Mouse (Mus musculus) heart, postnatal 0 days (tissue): ENCODE results near the gene Plekho1. TPM values are rescaled to one million over a fixed set of nuclear protein-coding genes. Genes with fewer than 3 reads are reported as not detected.

Experiments
- ATAC-seq: fragments of 200-750 bp; cut with Nextera tagmentation; 2 replicates; pipeline ENCODE4 v1.8.0; 2017; ENCODE audit warnings: low read depth, moderate number of reproducible peaks, moderate library complexity; ENCODE audit not compliant: insufficient read depth
- DNase-seq: peaks from one replicate; pipeline ENCODE4 v3.0.0-alpha.2; 2016; ENCODE audit warnings: low spot score
- H3K27ac ChIP-seq: fragments of 300-500 bp; sonication (generic); 2 replicates; pipeline ENCODE4 v1.5.1; 2014; ENCODE audit warnings: low read depth, mild to moderate bottlenecking
- H3K27me3 ChIP-seq: fragments of 300-500 bp; sonication (generic); 2 replicates; pipeline ENCODE4 v1.6.1; 2014; ENCODE audit warnings: low read length, mixed read lengths; ENCODE audit not compliant: control insufficient read depth, insufficient read depth
- H3K36me3 ChIP-seq: fragments of 300-500 bp; sonication (generic); replicated peaks from 2 replicates; pipeline ENCODE4 v1.6.1; 2014; ENCODE audit warnings: low read length, mixed read lengths; ENCODE audit not compliant: control insufficient read depth, insufficient read depth
- H3K4me1 ChIP-seq: fragments of 300-500 bp; sonication (generic); 2 replicates; pipeline ENCODE4 v1.6.1; 2014; ENCODE audit warnings: antibody characterized with exemption; ENCODE audit not compliant: control insufficient read depth, insufficient read depth
- H3K4me2 ChIP-seq: fragments of 300-500 bp; sonication (generic); 2 replicates; pipeline ENCODE4 v1.6.1; 2014; ENCODE audit warnings: low read depth, mild to moderate bottlenecking, low read length, moderate library complexity
- H3K4me3 ChIP-seq: fragments of 300-500 bp; sonication (generic); 2 replicates; pipeline ENCODE4 v1.5.1; 2014; ENCODE audit warnings: low read depth, low read length
- H3K9ac ChIP-seq: fragments of 300-500 bp; sonication (generic); replicated peaks from 2 replicates; pipeline ENCODE4 v1.6.1; 2014; ENCODE audit warnings: low read depth, low read length, mixed read lengths
- H3K9me3 ChIP-seq: fragments of 300-500 bp; sonication (generic); replicated peaks from 2 replicates; pipeline ENCODE4 v1.6.1; 2016; ENCODE audit warnings: low read length; ENCODE audit not compliant: control insufficient read depth
- CTCF ChIP-seq: IDR thresholded peaks from 2 replicates; pipeline ENCODE4 v1.5.1; 2016; ENCODE audit warnings: antibody characterized with exemption, control low read depth, low read depth
- EP300 ChIP-seq: IDR thresholded peaks from 2 replicates; pipeline ENCODE4 v1.6.1; 2016; ENCODE audit warnings: antibody characterized with exemption, low read depth
- WGBS: fragments of 180-500 bp; shearing (Covaris S2); extraction: QIAGEN DNeasy Blood & Tissue Kit; methylation state at CpG from one replicate; pipeline ENCODE4 v1.1.7; 2014; 5-methylcytosine and 5-hydroxymethylcytosine counted together
- polyA plus RNA-seq: library from polyadenylated mRNA; unstranded; fragments of >200 nt; fragmentation: Nextera tagmentation; extraction: Ambion mirVana; gene quantifications from 2 replicates; pipeline ENCODE4 v1.2.1, GENCODE M21; 2015
- total RNA-seq: library from RNA; depleted of rRNA; stranded (reverse); fragments of >200 nt; gene quantifications from 2 replicates; pipeline ENCODE4 v1.2.3, GENCODE M21; 2014; ENCODE audit warnings: low replicate concordance

The Plekho1 gene
- total and polyA plus RNA-seq, 2 experiments from 2014 or later, result 94.8 to 138 TPM

DNA sequence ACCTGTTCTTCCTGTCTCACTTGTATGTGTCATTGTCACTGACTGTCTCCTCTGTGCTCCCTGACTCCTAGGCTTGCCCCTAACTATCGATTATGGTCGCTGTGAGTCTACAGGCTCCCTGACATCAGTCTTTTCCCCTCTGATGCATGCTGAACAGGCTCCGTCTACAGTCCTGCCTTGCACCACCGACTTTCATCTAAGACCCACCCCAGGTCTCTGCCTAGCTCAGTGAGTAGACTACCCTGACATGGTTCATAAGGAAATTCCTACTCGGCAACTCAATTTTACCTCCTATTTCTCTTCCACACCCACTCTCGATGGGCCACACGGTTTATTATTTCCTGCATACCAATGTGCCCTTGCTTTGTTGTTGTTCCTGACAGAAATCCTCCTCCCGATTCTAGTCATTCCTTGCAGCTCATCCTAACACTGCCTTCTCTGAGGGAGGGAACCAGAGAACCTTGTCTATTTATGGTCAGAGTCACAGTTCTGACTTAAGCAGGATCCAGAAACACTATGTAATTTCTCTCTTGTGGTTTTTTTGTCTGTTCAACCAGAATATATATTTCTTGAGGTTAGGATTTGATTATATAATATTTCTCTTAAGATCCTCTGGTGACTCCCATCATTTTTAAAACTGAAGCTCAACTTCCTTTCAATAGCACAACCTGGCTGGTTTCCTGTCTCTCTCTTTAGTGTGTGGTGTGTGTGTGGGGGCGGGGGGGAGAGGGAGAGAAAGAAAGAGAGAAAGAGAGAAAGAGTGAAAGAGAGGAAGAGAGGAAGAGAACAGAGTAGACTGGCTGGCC lies 44.3 kb upstream of the Plekho1 start:
- no peaks in the 10 kb centered on the region for H3K9me3 ChIP-seq
- WGBS, result 70% methylated on average over 9 of the region's 9 CpGs
- H3K4me3 ChIP-seq, result no peak overlapping the region
- H3K9ac ChIP-seq, result no peak overlapping the region
- DNase-seq, result no peak
- H3K4me1 ChIP-seq, result peaks cover 5% of the 10 kb centered on the region
- TF ChIP-seq EP300 (no peak), CTCF (no peak)
- H3K36me3 ChIP-seq, result peaks cover 4% of the 10 kb centered on the region; the same call in 1 of the 2 replicates
- H3K27me3 ChIP-seq, result no peaks in the 10 kb centered on the region
- no peak overlapping the region for H3K27ac ChIP-seq
- no peak for ATAC-seq
- no peak overlapping the region for H3K4me2 ChIP-seq

- TF ChIP-seq EP300, result no peak
- no peak for DNase-seq
- Histone ChIP-seq H3K4me2 (no peak overlapping the region), H3K9me3 (no peaks in the 10 kb centered on the region), H3K27ac (no peak overlapping the region), H3K4me3 (no peak overlapping the region), H3K27me3 (no peaks in the 10 kb centered on the region), H3K9ac (no peak overlapping the region), H3K4me1 (peaks cover 9% of the 10 kb centered on the region), H3K36me3 (0 out of 2 replicates have a peak, but pooled peaks cover 3% of the 10 kb centered on the region)
- WGBS, result 95% methylated on average over 4 of the region's 4 CpGs
- no peak for ATAC-seq
These were observed 43.0 kb upstream of the Plekho1 start for GRCm38 (mm10) chr3:96038851-96039250.

DNA sequence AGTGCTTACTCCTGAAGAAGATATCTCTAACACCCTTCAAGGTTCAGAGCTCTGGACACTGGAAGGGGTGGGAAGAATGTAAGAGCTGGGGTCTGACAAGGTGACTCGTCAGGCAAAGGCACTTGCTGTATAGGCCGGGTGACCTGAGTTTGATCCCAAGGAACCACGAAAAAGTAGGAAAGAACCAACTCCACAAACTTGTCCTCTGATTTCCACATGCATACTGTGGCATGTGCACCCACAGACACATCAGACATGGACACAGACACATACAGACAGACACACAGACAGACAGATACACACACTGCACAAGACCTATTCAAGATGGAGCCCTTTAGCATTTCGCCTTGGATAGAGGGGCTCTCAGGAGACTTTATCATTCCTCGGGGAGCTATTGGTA lies 42.4 kb upstream of the Plekho1 start:
- no peak for DNase-seq
- H3K9me3 ChIP-seq, result no peaks in the 10 kb centered on the region
- H3K4me1 ChIP-seq, result peaks cover 9% of the 10 kb centered on the region
- no peak overlapping the region for H3K4me2 ChIP-seq
- no peak overlapping the region for H3K9ac ChIP-seq
- H3K4me3 ChIP-seq, result no peak overlapping the region
- peaks cover 3% of the 10 kb centered on the region; the same call in 1 of the 2 replicates for H3K36me3 ChIP-seq
- 74% methylated on average over 5 of the region's 5 CpGs for WGBS
- TF ChIP-seq CTCF (no peak), EP300 (no peak)
- ATAC-seq, result no peak
- no peaks in the 10 kb centered on the region for H3K27me3 ChIP-seq
- H3K27ac ChIP-seq, result no peak overlapping the region

DNA sequence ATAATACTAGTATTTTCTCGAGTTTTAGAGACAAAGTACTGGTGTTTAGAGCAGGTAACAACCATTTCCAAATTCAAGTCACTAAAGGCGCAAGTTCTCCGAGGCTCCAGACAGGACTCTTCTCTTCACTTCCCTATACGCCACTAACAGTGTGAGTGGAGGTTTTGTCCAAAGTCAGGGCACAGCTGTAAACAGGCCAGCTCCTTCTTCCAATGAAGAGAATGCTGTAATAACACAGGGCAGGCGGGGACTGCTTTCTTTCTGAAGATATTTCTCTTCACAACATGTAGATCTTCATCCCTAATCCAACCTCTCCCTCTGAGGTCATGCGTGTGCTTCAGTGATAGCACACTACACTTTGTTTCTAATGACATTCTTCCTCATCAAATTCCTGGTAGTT lies 41.0 kb upstream of the Plekho1 start:
- Histone ChIP-seq H3K4me2 (no peak overlapping the region), H3K9ac (no peak overlapping the region), H3K36me3 (peaks cover 3% of the 10 kb centered on the region; the same call in 1 of the 2 replicates), H3K27ac (no peak overlapping the region), H3K9me3 (no peaks in the 10 kb centered on the region), H3K4me1 (peaks cover 4% of the 10 kb centered on the region), H3K27me3 (no peaks in the 10 kb centered on the region), H3K4me3 (no peak overlapping the region)
- ATAC-seq (no peak), DNase-seq (no peak)
- TF ChIP-seq CTCF (no peak), EP300 (no peak)
- WGBS, result 85% methylated on average over 6 of the region's 6 CpGs

DNA sequence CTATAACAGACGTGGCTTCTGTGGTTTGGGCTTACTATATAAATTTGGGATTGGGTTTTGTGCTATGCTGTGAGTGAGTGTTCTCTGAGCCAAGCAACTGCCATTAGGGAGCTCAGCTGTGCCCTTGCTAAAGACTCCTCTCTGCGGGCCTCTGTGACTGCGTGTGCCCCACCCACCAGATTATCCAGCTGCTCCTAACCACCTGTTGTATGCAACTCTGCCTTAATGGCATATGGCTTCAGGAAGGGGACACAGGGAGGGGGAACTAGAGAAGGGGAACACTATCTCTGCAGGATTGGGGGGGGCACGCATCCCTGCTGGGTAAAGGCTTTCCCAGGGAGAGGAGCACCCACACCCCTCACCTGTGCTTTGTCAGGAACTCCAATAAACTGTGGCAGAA lies 37.2 kb upstream of the Plekho1 start:
- Histone ChIP-seq H3K9ac (no peak overlapping the region), H3K27me3 (no peaks in the 10 kb centered on the region), H3K4me2 (no peak overlapping the region), H3K36me3 (no peaks in the 10 kb centered on the region; the same call in 1 of the 2 replicates), H3K4me3 (no peak overlapping the region), H3K4me1 (peaks cover 4% of the 10 kb centered on the region), H3K9me3 (no peaks in the 10 kb centered on the region), H3K27ac (no peak overlapping the region)
- TF ChIP-seq CTCF (no peak), EP300 (no peak)
- ATAC-seq (no peak), DNase-seq (no peak)
- WGBS, result 78% methylated on average over 4 of the region's 4 CpGs

DNA sequence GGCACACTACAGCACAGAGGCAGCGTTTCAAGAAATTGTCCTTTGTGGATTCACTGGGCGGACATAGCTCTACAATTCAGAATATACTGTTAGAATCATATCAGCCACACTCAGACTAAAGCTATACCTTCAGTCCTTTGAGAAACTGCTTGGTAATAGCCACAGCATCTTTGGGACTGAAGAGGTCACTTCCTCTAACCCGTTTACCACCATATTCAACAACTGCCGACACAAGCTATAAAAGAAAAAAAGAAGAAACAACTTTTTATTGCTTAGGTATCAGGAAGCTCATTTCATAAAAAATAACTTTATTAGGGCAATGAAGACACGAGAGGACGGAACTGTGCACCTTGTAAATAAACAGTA lies 36.8 kb upstream of the Plekho1 start:
- no peak for ATAC-seq
- H3K4me3 ChIP-seq, result no peak overlapping the region
- H3K36me3 ChIP-seq, result no peaks in the 10 kb centered on the region; the same call in 1 of the 2 replicates
- WGBS, result 89% methylated on average over 6 of the region's 6 CpGs
- no peaks in the 10 kb centered on the region for H3K27me3 ChIP-seq
- H3K9me3 ChIP-seq, result no peaks in the 10 kb centered on the region
- H3K9ac ChIP-seq, result no peak overlapping the region
- H3K27ac ChIP-seq, result no peak overlapping the region; the same call in 1 of the 2 replicates
- TF ChIP-seq CTCF (no peak), EP300 (no peak)
- no peak overlapping the region for H3K4me2 ChIP-seq
- no peak for DNase-seq
- peaks cover 4% of the 10 kb centered on the region for H3K4me1 ChIP-seq
